Mouse (Mus musculus) lung, embryonic 16.5 days (tissue): Measurements from ENCODE around the gene Adipor2. TPM values are rescaled to one million over a fixed set of nuclear protein-coding genes. Genes with fewer than 3 reads are reported as not detected.
A peak's percentile ranks its signal among the peaks of the same experiment; 100 is the strongest.

Experiments used
- ATAC-seq: fragments of 200-750 bp; cut with Nextera tagmentation; 2 replicates; pipeline ENCODE4 v1.8.0; 2017; ENCODE audit warnings: low read depth, mild to moderate bottlenecking, moderate library complexity
- H3K27ac ChIP-seq: fragments of 300-500 bp; sonication (generic); 2 replicates; pipeline ENCODE4 v1.5.1; 2014; ENCODE audit warnings: mild to moderate bottlenecking, control low read depth, low read length
- H3K27me3 ChIP-seq: fragments of 300-500 bp; sonication (generic); 2 replicates; pipeline ENCODE4 v1.6.1; 2014; ENCODE audit warnings: low read depth, low read length, mixed read lengths; ENCODE audit not compliant: control insufficient read depth, insufficient read depth
- H3K36me3 ChIP-seq: fragments of 300-500 bp; sonication (generic); 2 replicates; pipeline ENCODE4 v1.6.1; 2014; ENCODE audit warnings: low read length; ENCODE audit not compliant: control insufficient read depth, insufficient read depth
- H3K4me1 ChIP-seq: fragments of 300-500 bp; sonication (generic); replicated peaks from 2 replicates; pipeline ENCODE4 v1.6.1; 2014; ENCODE audit warnings: low read length, mixed read lengths; ENCODE audit not compliant: control insufficient read depth, insufficient read depth
- H3K4me2 ChIP-seq: fragments of 300-500 bp; sonication (generic); 2 replicates; pipeline ENCODE4 v1.6.1; 2014; ENCODE audit warnings: low read depth, low read length, control low read depth
- H3K4me3 ChIP-seq: fragments of 300-500 bp; sonication (generic); 2 replicates; pipeline ENCODE4 v1.5.1; 2014; ENCODE audit warnings: mild to moderate bottlenecking, low read length, control low read depth
- H3K9ac ChIP-seq: fragments of 300-500 bp; sonication (generic); 2 replicates; pipeline ENCODE4 v1.6.1; 2014; ENCODE audit warnings: low read length, control low read depth
- H3K9me3 ChIP-seq: fragments of 300-500 bp; sonication (generic); 2 replicates; pipeline ENCODE4 v1.6.1; 2016; ENCODE audit warnings: low read length; ENCODE audit not compliant: control insufficient read depth
- WGBS: fragments of 180-500 bp; shearing (Covaris S2); extraction: QIAGEN DNeasy Blood & Tissue Kit; methylation state at CpG from one replicate; pipeline ENCODE4 v1.1.7; 2014; 5-methylcytosine and 5-hydroxymethylcytosine counted together
- polyA plus RNA-seq: library from polyadenylated mRNA; unstranded; fragments of >200 nt; fragmentation: Nextera tagmentation; extraction: Ambion mirVana; gene quantifications from 2 replicates; pipeline ENCODE4 v1.2.1, GENCODE M21; 2015

Gene Adipor2
- polyA plus RNA-seq, 1 experiment from 2014 or later = 46.4 TPM

DNA sequence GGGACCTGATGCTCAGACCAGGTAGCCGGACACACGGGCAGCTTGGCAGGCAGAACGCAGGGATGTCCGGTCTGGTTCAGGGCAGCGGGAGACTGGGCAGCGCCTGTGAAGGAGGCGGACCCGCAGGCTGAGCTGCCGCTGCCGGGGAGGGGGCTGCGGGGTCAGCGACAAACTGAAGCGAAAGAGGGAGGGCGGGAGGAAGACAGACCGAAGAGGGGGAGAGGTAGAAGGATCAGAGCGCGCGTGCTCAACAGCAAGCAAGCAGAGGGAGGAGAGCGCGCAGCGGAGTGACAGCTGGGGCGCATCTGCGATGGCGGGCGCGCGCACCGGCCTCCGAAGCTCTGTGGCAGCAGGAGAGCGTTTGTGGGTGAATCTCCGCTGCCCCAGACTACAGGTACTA is 87.0 kb downstream of the Adipor2 start, which contains the start of gene Lrtm2:
Gene Lrtm2 (minus strand): TSS at position 261 of the 400 bp plus-strand sequence.
- no peak within 1 kb of the TSS for H3K27ac ChIP-seq
- WGBS = 1% methylated on average over 31 of the region's 31 CpGs
- H3K27me3 ChIP-seq = peaks cover 29% of the 10 kb centered on the region
- H3K9ac ChIP-seq = no peak within 1 kb of the TSS
- no peak for ATAC-seq
- H3K36me3 ChIP-seq = no peaks in the 10 kb centered on the region
- peaks cover 24% of the 10 kb centered on the region for H3K4me1 ChIP-seq
- H3K4me2 ChIP-seq = peak within 1 kb of the TSS; percentile 53
- H3K9me3 ChIP-seq = no peaks in the 10 kb centered on the region
- H3K4me3 ChIP-seq = peak within 1 kb of the TSS; percentile 42

DNA sequence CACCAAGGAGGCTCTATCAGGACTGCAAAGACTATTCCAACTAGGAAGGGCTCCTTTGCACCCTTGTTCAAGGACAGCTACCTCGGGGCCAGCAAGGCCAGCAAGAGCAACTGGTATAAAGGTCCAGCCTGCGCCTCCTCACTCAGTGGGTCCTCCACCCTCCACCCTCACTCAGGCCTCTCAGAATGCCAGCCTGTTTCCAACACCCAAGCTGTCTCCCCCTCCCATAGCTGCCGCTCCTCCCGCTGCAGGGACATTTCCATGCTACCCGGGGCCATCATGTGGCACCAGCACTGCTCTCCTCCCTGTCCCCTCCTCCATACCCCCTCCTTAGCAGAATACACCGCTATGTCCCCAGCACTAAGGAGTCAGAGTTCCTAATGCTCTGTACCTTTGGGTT is 87.6 kb downstream of the Adipor2 start:
- WGBS = 11% methylated on average over 6 of the region's 6 CpGs
- peak overlapping the region; percentile 53; the same call in 1 of the 2 replicates for H3K4me2 ChIP-seq
- peak overlapping the region; percentile 42; the same call in 1 of the 2 replicates for H3K4me3 ChIP-seq
- peaks cover 24% of the 10 kb centered on the region for H3K4me1 ChIP-seq
- no peak for ATAC-seq
- no peak overlapping the region for H3K9ac ChIP-seq
- no peak overlapping the region for H3K27ac ChIP-seq
- no peaks in the 10 kb centered on the region for H3K9me3 ChIP-seq
- no peaks in the 10 kb centered on the region for H3K36me3 ChIP-seq
- peaks cover 29% of the 10 kb centered on the region for H3K27me3 ChIP-seq

DNA sequence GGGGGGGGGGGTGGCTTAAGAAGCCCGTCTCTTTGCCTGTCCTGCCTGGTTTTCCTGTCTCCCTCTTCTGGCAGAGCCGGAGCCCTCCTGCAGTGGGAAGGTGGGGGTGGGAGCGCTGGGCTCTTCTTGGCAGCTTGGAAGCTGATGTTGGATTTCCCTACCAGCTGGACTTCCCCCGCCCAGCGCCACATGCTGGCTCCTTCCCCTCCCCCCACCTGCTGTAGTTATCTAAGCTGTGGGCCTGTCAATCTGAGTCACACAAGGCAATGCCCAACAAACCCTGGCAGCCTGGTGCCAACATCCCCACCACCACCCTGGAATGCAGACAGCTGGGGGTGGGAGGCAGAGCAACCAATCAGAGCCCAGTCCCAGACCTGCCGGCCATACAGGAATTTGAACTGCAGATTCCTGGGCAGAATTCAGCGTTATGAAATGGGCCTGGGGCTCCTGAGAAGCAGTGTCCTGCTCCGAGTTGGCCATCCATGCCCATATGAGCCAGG is 88.2 kb downstream of the Adipor2 start:
- Histone ChIP-seq H3K36me3 (no peaks in the 10 kb centered on the region), H3K27ac (no peak overlapping the region), H3K4me1 (peaks cover 24% of the 10 kb centered on the region), H3K4me2 (peak overlapping the region; percentile 17; the same call in 1 of the 2 replicates), H3K9me3 (no peaks in the 10 kb centered on the region), H3K27me3 (peaks cover 29% of the 10 kb centered on the region), H3K4me3 (no peak overlapping the region), H3K9ac (no peak overlapping the region)
- WGBS = under 1% methylated on average over 8 of the region's 8 CpGs
- ATAC-seq = peak; percentile 25; the same call in 1 of the 2 replicates

DNA sequence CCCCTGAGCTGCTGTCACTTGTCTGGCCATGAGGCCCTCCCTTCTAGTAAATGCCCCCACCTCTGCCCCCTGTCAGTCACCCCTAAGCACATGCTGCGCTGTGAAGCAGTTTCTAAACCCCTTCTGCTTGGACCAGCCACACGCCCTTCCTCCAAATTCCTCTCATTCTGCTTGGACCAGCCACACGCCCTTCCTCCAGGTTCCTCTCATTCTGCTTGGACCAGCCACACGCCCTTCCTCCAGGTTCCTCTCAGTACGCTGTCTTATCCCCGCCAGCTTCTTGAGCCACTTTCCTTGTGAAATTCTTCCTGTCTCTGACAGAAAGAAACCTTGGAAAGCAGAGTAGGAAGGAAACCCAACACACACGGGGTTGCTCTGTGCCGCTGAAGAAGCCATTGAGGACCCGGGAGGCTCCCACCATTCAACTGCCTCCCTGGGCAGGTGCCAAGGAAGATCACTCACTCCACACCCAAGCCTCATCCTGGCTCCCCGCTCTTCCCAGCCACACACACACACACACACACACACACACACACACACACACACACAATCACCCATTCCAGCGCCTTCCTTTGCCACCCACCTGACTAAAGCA is 88.9 kb downstream of the Adipor2 start:
- no peaks in the 10 kb centered on the region for H3K36me3 ChIP-seq
- no peak; the same call in 1 of the 2 replicates for ATAC-seq
- H3K27me3 ChIP-seq = peaks cover 29% of the 10 kb centered on the region
- H3K4me1 ChIP-seq = peaks cover 24% of the 10 kb centered on the region
- H3K4me2 ChIP-seq = peak overlapping the region; percentile 17; the same call in 1 of the 2 replicates
- no peak overlapping the region for H3K9ac ChIP-seq
- H3K9me3 ChIP-seq = no peaks in the 10 kb centered on the region
- H3K27ac ChIP-seq = no peak overlapping the region
- WGBS = 9% methylated on average over 10 of the region's 11 CpGs
- no peak overlapping the region for H3K4me3 ChIP-seq

DNA sequence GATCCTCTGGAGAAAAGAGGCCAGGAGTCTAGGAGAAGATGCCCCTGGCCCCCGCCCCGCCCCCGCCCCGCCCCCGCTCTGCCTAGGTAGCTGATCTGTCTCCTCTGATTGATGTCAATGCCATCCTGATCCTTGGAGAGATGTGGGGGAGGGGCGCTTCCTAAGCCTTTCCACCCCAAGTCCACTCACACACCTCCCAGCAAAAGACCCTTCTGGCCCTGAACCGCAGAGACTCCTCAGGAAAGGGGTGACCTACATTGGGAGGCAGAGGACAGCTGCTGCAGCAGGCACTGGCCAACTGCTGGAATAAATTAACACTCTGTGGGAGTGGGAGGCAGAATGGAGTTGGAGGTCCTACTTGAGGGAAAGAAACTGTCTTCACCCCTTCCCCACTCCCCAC is 91.0 kb downstream of the Adipor2 start:
- Histone ChIP-seq H3K4me1 (peaks cover 18% of the 10 kb centered on the region; the same call in 1 of the 2 replicates), H3K4me3 (no peak overlapping the region), H3K9me3 (no peaks in the 10 kb centered on the region), H3K9ac (no peak overlapping the region), H3K27me3 (peaks cover 29% of the 10 kb centered on the region), H3K36me3 (no peaks in the 10 kb centered on the region), H3K4me2 (no peak overlapping the region), H3K27ac (no peak overlapping the region)
- 19% methylated on average over 7 of the region's 7 CpGs for WGBS
- ATAC-seq = no peak

DNA sequence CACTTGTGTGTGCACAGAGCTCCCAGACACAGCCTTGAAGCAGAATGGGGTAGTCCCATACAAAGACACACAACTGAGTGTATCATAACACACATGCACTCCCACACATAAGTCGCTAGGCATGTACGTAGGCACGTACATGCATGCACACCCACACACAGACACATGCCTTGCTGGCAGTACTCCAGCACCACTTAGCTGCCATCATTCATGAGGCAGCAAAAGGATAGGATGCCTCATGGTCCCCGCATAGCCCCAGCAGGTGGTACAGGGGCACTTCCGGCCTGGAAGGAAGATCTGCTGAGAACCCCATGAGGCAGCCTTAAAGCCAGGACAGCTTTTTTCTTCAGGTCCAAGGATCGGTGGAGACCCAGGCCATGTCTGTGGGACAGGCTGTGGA is 91.5 kb downstream of the Adipor2 start:
- WGBS = 69% methylated on average over 6 of the region's 6 CpGs
- Histone ChIP-seq H3K27me3 (peaks cover 23% of the 10 kb centered on the region), H3K36me3 (no peaks in the 10 kb centered on the region), H3K4me2 (no peak overlapping the region), H3K9me3 (no peaks in the 10 kb centered on the region), H3K4me1 (peaks cover 18% of the 10 kb centered on the region; the same call in 1 of the 2 replicates), H3K4me3 (no peak overlapping the region), H3K9ac (no peak overlapping the region), H3K27ac (no peak overlapping the region)
- no peak for ATAC-seq

DNA sequence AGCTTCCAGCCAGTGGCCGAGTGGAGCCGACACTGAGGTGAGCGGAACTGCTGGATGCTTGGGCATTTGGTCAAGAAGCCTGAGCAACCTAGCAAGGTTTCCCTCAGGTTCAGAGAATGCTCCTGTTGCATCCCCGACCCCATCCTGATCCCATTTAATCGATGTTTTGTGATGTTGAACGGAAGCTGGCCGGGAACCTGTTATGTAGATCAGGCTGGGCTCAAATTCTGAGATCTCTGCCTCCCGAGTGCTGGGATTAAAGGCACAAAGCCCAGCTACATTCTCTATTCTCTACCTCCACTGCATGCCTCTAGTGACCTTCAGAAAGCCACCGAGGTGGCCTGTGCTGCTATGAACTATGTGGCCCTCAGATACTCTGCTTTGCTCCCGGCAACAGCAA is 92.7 kb downstream of the Adipor2 start:
- H3K36me3 ChIP-seq = no peaks in the 10 kb centered on the region
- peaks cover 11% of the 10 kb centered on the region for H3K27me3 ChIP-seq
- WGBS = 61% methylated on average over 10 of the region's 10 CpGs
- H3K27ac ChIP-seq = no peak overlapping the region
- H3K4me3 ChIP-seq = no peak overlapping the region
- peaks cover 9% of the 10 kb centered on the region; the same call in 1 of the 2 replicates for H3K4me1 ChIP-seq
- H3K9ac ChIP-seq = no peak overlapping the region
- no peak overlapping the region for H3K4me2 ChIP-seq
- no peaks in the 10 kb centered on the region for H3K9me3 ChIP-seq
- ATAC-seq = no peak

DNA sequence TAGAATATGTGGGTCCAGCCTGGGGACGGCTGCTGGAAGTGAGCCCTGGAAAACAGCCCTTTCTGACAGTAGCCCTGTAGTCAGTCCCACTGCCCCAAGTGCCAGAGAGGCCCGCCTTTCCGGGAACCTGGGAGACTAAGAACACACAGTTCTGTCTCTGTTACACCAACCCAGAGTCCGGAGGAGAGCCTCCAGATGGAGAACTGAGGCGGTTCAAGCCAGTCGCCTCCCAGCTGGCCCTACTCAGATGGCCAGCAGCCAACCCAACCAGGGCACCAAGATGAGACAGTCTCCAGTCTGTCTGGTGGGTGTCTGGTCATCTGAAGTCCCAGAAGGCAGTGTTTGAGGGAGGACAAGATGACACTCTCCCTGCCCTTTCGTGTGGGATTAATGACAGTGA is 95.8 kb downstream of the Adipor2 start:
- H3K4me2 ChIP-seq = no peak overlapping the region
- no peak overlapping the region for H3K27ac ChIP-seq
- no peak overlapping the region for H3K9ac ChIP-seq
- ATAC-seq = no peak
- H3K4me3 ChIP-seq = no peak overlapping the region
- no peaks in the 10 kb centered on the region; the same call in 1 of the 2 replicates for H3K27me3 ChIP-seq
- no peaks in the 10 kb centered on the region for H3K36me3 ChIP-seq
- no peaks in the 10 kb centered on the region for H3K9me3 ChIP-seq
- no peaks in the 10 kb centered on the region for H3K4me1 ChIP-seq
- 71% methylated on average over 7 of the region's 7 CpGs for WGBS

DNA sequence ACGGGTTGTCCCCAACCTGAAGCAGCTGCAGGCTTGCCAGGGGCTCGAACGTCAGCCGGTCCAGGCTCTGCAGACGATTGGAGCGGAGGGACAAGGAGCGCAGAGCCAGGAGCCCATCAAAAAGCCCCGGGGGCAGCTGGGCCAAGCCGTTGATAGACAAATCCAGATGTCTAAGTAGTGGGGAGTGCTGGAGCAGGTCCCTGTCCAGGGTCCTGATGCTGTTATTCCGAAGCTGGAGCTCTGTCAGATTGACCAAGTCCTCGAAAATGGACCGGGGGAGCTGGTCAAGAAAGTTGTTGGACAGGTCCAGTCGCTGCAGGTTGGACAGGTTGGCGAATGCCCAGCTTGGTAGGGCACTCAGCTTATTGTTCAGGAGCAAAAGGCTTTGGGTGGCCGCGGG is 97.0 kb downstream of the Adipor2 start:
- Histone ChIP-seq H3K4me3 (no peak overlapping the region), H3K9ac (no peak overlapping the region), H3K4me1 (no peaks in the 10 kb centered on the region), H3K27ac (no peak overlapping the region), H3K27me3 (no peaks in the 10 kb centered on the region; the same call in 1 of the 2 replicates), H3K9me3 (no peaks in the 10 kb centered on the region), H3K36me3 (no peaks in the 10 kb centered on the region), H3K4me2 (no peak overlapping the region)
- ATAC-seq = no peak; the same call in 1 of the 2 replicates
- WGBS = 22% methylated on average over 16 of the region's 16 CpGs
